Mouse (Mus musculus) thymus, postnatal 14 days (tissue): Measurements from ENCODE around the gene Nckap5.

Experiments used
- DNase-seq: peaks from one replicate; pipeline ENCODE4 v3.0.0; 2021

Nckap5 gene

GRCm38 (mm10) chr1:126534046-126534445, 296.6 kb downstream of the Nckap5 start:
- no peak for DNase-seq

DNA sequence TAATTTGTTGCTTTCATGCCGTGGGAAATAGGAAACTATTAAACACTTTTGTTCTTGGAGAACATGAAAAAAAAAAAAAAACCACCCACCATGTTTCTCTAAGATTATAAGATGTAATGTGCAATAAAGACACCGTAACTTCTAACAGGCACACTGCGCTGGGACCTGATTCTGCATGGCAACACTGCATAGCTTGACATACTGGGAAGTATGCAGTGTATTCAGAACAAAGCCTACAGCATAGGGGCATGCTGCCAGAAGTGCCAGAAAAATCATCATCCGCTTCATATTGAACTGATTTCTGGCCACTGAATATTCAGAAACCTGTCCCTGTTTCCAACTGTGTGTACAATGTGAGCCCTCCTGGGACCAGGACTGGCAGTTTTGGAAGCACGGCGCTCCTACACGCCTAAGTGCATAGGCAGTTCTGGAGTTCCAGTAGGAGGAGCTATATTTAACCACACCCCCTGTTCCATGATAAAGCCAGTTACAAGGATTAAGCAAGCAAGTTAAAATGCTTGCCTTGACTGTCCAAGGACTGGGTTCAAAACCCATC, 302.5 kb downstream of the Nckap5 start:
- no peak for DNase-seq

GRCm38 (mm10) chr1:126518067-126518466, 312.5 kb downstream of the Nckap5 start:
- no peak for DNase-seq

- DNase-seq, result no peak
Observed at GRCm38 (mm10) chr1:126517427-126517826, 313.2 kb downstream of the Nckap5 start.

DNA sequence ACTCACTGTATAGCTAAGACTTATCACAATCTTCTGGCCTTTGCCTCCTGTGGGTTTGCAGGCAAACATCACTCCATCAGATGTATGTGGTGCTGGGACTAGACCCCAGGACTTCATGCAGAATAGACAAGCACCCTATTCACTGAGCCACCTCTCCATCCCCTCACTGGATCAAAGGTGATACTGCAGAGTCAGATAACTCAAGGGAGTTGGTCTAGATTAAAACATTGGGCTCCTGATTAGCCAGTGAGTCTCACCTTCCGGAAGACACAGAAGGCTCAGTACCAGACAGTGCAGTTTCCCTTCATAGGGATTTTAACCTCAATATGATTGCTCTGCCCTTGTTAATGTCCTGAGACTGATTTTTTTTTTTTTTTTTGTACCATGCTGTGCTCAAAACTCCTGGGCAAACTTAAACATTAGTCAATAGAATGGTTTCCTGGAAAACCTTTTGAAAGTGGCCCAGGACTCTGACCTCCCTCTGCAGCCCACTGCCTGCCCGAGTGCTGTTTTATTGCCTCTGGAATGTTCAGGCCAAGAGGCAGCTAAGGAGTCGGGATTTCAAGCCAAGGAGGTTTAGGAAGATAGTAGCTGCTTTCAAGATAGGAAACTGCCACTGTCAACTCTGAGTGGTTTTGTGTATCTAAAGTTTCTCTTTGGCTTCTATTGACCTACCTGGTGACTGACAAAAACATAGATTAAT, 315.4 kb downstream of the Nckap5 start:
- no peak for DNase-seq

DNA sequence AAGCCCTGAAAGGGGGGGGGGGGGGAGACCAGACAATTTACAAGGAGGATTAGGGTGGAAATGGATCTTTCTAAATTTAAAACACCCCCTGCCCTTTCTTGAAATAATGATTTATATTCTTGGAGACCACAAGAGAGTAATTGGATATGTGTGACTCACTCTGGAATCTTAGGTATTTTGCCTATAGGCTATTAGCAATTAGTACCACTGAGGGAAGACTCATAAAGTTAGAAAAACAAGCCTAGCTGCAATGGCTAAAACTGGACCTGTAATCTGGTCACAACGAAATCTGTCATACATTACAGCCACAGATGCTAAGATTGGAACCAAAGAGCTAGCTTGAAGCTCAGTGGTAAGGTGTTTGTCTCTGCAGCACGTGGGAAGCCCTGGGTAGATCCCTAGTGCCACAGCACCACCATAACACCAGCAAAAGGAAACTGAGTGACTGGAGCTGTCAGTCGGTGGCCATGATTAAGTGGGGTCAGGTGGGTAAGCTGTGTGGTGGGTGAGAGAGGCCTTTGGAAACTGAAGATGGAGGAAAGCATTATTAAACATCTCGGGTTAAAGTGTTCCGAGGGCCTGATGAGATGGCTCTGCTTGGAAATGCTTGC, 318.7 kb downstream of the Nckap5 start:
- no peak for DNase-seq

- DNase-seq, result no peak
Observed at GRCm38 (mm10) chr1:126504717-126505116, 325.9 kb downstream of the Nckap5 start.

DNA sequence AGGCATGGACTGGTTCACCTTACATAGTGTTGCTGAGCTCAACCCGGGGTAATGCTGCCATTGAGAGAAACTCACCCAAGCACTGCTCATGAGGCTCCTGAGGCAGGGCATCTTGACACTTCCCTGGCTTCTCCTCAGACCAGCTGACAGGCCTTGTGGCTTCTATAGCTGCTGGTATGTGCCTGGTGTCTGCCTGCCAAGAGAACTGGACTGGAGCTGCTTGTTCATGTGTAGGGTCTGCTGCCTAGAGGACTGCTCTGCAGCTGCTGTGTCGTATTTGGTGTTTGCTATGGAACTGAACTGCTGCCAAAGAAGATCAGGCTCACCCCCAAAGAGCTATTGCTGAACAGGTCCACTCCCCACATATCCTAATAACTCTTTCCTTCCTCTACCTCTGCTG, 327.9 kb downstream of the Nckap5 start:
- no peak for DNase-seq

DNA sequence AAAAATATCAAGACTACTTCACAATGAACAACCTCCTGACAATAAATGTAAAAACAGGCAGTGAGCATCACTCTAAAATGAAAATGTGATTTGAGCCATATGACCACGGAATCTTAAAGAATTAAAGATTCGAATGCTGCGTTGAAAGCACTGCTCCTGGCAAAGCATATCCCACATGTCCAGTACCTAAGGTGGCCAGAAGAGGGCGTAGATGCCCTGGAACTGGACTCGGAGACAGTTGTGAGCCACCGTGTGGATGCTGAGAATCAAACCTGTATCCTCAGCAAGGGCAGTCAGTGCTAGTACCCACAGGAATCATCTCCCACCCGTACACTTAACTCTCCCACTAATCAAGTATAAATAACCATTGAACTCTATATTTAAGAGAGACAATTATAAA, 333.9 kb downstream of the Nckap5 start:
- DNase-seq, result no peak

DNA sequence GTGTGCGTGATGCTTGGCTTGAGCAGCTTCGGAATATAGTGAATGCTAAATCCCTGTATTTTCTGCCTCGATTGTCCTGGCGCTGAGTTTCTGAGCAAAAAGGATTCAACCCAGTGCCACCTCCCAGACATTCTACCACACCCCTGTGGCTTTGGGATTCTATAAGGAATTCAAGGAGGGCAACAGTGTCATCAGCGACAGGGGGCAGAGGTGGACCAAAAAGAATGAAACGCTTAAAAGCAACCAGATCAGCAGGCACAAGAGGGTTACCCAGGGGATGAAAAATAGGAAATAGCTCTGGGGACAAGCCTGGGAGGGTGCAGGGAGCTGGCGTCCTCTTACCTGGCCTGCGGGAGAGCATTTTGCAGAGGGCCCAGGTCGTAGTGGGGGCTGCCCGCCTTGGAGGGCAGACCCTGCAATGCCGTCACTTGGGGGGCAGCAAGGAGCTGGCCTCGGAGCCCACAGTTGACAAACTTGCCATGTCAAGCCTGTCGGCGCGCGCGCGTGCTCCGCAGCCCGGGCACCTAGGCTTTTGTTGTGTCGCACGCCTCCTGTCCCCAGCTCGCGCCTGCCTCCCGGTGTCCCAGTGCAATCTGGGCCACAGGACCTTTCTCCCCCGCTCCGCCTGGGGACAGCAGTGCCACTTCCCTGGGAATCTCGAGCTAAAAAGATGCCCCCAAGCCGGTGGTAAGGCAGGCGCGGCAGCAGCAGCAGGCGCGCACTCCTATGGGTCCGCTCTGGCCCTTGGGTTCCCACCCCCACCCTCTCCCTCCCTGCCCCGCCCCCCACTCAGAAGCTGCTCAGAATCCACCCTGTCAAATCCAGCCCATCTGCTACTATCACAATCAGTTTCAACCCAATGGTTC, 338.2 kb downstream of the Nckap5 start:
- DNase-seq, result no peak

GRCm38 (mm10) chr1:126491412-126491811, 339.2 kb downstream of the Nckap5 start:
- DNase-seq, result no peak

DNA sequence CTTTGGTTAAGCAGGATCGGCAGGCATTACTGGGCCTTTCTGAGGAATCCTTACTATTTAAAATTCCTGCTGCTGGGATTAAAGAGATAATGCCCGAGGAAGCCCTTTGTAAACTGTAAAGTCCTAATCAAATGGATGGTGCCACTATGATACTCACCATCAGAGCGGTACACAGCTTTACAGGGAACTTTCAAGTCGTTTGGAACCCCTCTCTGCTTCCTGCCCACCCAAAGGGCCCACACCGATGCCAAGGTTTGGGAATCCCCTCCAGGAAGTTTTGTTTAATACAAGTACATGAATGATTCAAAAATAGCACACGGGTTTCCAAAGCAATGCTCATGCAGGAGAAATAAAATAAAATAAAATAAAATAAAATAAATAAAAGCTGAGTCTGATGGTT, 340.3 kb downstream of the Nckap5 start:
- DNase-seq, result no peak

DNA sequence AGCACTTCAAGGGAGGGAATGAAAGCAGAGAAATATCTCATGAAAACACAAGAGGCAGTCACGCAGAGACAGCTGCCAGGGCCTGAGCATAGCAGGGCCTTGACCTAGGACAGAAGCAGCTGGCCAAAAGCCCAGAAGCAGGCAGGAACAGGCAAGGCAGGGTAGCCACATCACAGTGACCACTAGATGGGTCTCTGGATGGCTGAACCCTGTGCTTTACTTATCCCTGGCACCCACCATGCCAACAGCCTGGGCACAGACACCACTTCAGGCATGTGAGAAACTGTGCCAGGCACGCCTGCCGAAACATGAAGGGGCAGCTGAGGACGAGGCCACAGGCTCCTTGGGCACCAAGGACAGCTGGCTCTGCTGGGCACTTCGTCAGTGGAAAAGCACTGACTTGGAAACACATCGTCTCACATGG, 345.9 kb downstream of the Nckap5 start:
- DNase-seq, result no peak

GRCm38 (mm10) chr1:126483665-126484064, 346.9 kb downstream of the Nckap5 start:
- no peak for DNase-seq

- DNase-seq, result no peak
Observed at GRCm38 (mm10) chr1:126481459-126482228, 349.0 kb downstream of the Nckap5 start.

DNA sequence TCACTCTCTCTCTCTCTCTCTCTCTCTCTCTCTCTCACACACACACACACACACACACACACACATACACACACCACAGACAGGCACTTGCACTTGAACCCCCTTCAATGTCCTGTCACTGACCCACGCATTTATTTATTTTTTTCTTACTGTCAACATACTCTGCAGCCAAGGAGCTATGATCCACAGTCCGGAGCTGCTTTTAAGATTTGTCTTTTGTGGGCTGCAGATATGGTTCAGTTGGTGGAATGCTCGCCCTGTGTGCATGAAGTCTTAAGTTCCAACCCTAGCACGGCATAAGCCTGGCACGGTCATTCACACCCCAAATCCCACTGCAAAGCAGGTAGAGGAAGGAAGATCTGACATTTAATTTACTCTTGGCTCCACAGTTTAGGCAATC, 357.6 kb downstream of the Nckap5 start:
- no peak for DNase-seq

- no peak for DNase-seq
Observed at GRCm38 (mm10) chr1:126471419-126471818, 359.2 kb downstream of the Nckap5 start.

- DNase-seq, result no peak
Observed at GRCm38 (mm10) chr1:126470883-126471282, 359.7 kb downstream of the Nckap5 start.

DNA sequence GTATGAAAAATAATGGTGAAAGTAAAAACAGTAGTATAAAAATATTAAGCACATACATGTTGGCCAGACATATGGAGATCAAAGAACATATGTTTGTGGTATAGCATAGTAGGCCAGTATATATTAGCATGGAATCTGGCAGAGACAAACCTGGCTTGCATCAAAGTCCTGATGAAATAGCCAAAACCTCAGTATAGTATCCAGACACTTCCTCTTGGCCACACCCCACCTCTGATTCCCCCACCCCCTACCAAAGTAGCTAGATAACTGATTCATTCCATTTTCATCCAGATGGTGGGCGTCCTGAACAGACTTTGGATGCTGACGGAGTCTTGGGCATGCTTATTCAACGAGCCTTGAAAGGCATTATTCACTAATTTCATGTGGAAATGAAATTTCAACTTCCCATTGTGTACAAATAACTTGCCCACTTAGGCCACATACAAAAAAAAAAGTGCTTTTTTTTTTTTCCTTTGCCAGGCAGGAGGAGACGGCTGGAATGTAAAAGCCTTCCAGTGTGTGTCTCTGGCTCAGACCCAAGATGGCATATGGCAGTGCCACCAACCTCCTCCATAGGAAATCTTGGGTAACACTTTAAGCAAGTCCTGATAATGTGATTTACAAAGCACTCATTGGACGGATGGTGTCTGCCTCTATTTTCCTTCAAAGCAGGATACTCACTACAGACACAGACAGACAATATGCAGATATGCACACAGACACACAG, 360.6 kb downstream of the Nckap5 start:
- DNase-seq, result no peak

- DNase-seq, result no peak
Observed at GRCm38 (mm10) chr1:126461527-126462354, 368.9 kb downstream of the Nckap5 start.

GRCm38 (mm10) chr1:126457739-126458138, 372.9 kb downstream of the Nckap5 start:
- no peak for DNase-seq
